Mouse (Mus musculus) c-Kit-negative CD71-positive TER-119-positive erythroid progenitor cells, embryonic 14.5 days (primary cell): ENCODE results near the gene Dpm2.

Experiments used
- DNase-seq: peaks from one replicate; pipeline ENCODE4 v3.0.0-alpha.2; 2013; ENCODE audit warnings: low read depth, low spot score

The Dpm2 gene

GRCm38 (mm10) chr2:32547380-32547779 is 23.3 kb upstream of the Dpm2 start:
- DNase-seq: no peak

- DNase-seq: no peak
Measured at GRCm38 (mm10) chr2:32547964-32548739, 22.5 kb upstream of the Dpm2 start.

GRCm38 (mm10) chr2:32549171-32549570 is 21.5 kb upstream of the Dpm2 start:
- DNase-seq: no peak

GRCm38 (mm10) chr2:32549764-32550163 is 20.9 kb upstream of the Dpm2 start:
- DNase-seq: no peak

- no peak for DNase-seq
Measured at GRCm38 (mm10) chr2:32551236-32551635, 19.4 kb upstream of the Dpm2 start.

- no peak for DNase-seq
Measured at GRCm38 (mm10) chr2:32553592-32554148, 17.0 kb upstream of the Dpm2 start.

GRCm38 (mm10) chr2:32555484-32555883 is 15.2 kb upstream of the Dpm2 start:
- no peak for DNase-seq

GRCm38 (mm10) chr2:32556019-32556418 is 14.6 kb upstream of the Dpm2 start:
- no peak for DNase-seq

- DNase-seq: no peak
Measured at GRCm38 (mm10) chr2:32559570-32559969, 11.1 kb upstream of the Dpm2 start.

GRCm38 (mm10) chr2:32566536-32567063 is 4.1 kb upstream of the Dpm2 start:
- DNase-seq: peak; percentile 45

- DNase-seq: no peak
Measured at GRCm38 (mm10) chr2:32568149-32568548, 2.5 kb upstream of the Dpm2 start.

GRCm38 (mm10) chr2:32568941-32569340 is 1.7 kb upstream of the Dpm2 start:
- DNase-seq: no peak

GRCm38 (mm10) chr2:32572196-32572595 is 1.5 kb downstream of the Dpm2 start:
- DNase-seq: no peak

GRCm38 (mm10) chr2:32574497-32574896 is 3.8 kb downstream of the Dpm2 start, which contains the start of gene Pip5kl1:
TSS of gene Pip5kl1 (plus strand) at chr2:32574797.
- DNase-seq: no peak

- no peak for DNase-seq
Measured at GRCm38 (mm10) chr2:32574901-32575585, 4.4 kb downstream of the Dpm2 start.

GRCm38 (mm10) chr2:32575586-32576160 is 5.0 kb downstream of the Dpm2 start, which contains the start of gene 9430097D07Rik:
TSS of gene 9430097D07Rik (minus strand) at chr2:32575684.
- no peak for DNase-seq

- DNase-seq: no peak
Measured at GRCm38 (mm10) chr2:32576532-32576931, 5.9 kb downstream of the Dpm2 start.

- DNase-seq: no peak
Measured at GRCm38 (mm10) chr2:32578146-32579046, 7.7 kb downstream of the Dpm2 start.

GRCm38 (mm10) chr2:32581450-32582095 is 10.9 kb downstream of the Dpm2 start:
- DNase-seq: no peak
